8 mouse cellular contexts compared by ENCODE assay signal in genomic region chr2:180456705-180457104, GRCm38 (mm10). TPM values are rescaled to one million over a fixed set of nuclear protein-coding genes. Genes with fewer than 3 reads are reported as not detected.
A peak's percentile ranks its signal among the peaks of the same experiment; 100 is the strongest.
DNase-seq lines count a peak whose midpoint lies in the region; ATAC-seq lines count a peak whose summit lies in the region.

No protein-coding gene starts in this region.

- DNase-seq in kidney, adult 11 months: no peak
- peak; percentile 43 for DNase-seq in embryo, embryonic 10 days (ENCODE audit: low spot score)
- DNase-seq in midbrain, embryonic 14.5 days: peak; percentile 57
- DNase-seq in frontal cortex, postnatal 25 days (ENCODE audit: low spot score in 2 of 2): no peak
- no peak for DNase-seq in ovary, postnatal 14 days (ENCODE audit: low spot score)
- no peak for DNase-seq in spleen, postnatal 36 days (ENCODE audit: low spot score in 2 of 2)

- under 1% methylated on average over 28 of the region's 28 CpGs for WGBS in kidney, embryonic 16.5 days
- WGBS in hindbrain, embryonic 16.5 days: under 1% methylated on average over 23 of the region's 28 CpGs
- 0% methylated on average over 26 of the region's 28 CpGs for WGBS in midbrain, embryonic 14.5 days

- peak overlapping the region; percentile 51; the same call in 1 of the 2 replicates for H3K9ac ChIP-seq in kidney, embryonic 16.5 days (replicated peaks; ENCODE audit: low read length)
- H3K9ac ChIP-seq in hindbrain, embryonic 16.5 days (ENCODE audit: low read depth, low read length): peak overlapping the region; percentile 65
- peak overlapping the region; percentile 45; the same call in 1 of the 2 replicates for H3K9ac ChIP-seq in midbrain, embryonic 14.5 days (replicated peaks; ENCODE audit: low read length)

- H3K9me3 ChIP-seq in kidney, embryonic 16.5 days (ENCODE audit: low read length): no peaks in the 10 kb centered on the region
- H3K9me3 ChIP-seq in hindbrain, embryonic 16.5 days (ENCODE audit: control insufficient read depth, low read length): no peaks in the 10 kb centered on the region
- H3K9me3 ChIP-seq in midbrain, embryonic 14.5 days (ENCODE audit: control insufficient read depth, low read length): no peaks in the 10 kb centered on the region

- H3K27me3 ChIP-seq in kidney, embryonic 16.5 days (ENCODE audit: insufficient read depth, low read length): peaks cover 24% of the 10 kb centered on the region
- peaks cover 19% of the 10 kb centered on the region; the same call in 1 of the 2 replicates for H3K27me3 ChIP-seq in hindbrain, embryonic 16.5 days (replicated peaks; ENCODE audit: control insufficient read depth, insufficient read depth, low read length)
- peaks cover 22% of the 10 kb centered on the region; the same call in 1 of the 2 replicates for H3K27me3 ChIP-seq in midbrain, embryonic 14.5 days (ENCODE audit: control insufficient read depth, insufficient read depth, low read length)

- H3K36me3 ChIP-seq in kidney, embryonic 16.5 days (ENCODE audit: insufficient read depth, low read length): no peaks in the 10 kb centered on the region
- no peaks in the 10 kb centered on the region for H3K36me3 ChIP-seq in hindbrain, embryonic 16.5 days (ENCODE audit: control insufficient read depth, insufficient read depth, low read length)
- H3K36me3 ChIP-seq in midbrain, embryonic 14.5 days (ENCODE audit: control insufficient read depth, insufficient read depth, low read length): no peaks in the 10 kb centered on the region

- ATAC-seq in kidney, embryonic 16.5 days (ENCODE audit: low FRiP score, low TSS enrichment): no peak
- no peak; the same call in 1 of the 2 replicates for ATAC-seq in hindbrain, embryonic 16.5 days
- ATAC-seq in midbrain, embryonic 14.5 days (ENCODE audit: low FRiP score, low TSS enrichment): no peak; the same call in 1 of the 2 replicates

- peak overlapping the region; percentile 98 for H3K4me2 ChIP-seq in kidney, embryonic 16.5 days (replicated peaks; ENCODE audit: low read depth, low read length)
- peak overlapping the region; percentile 95 for H3K4me2 ChIP-seq in hindbrain, embryonic 16.5 days (ENCODE audit: low read length)
- peak overlapping the region; percentile 97 for H3K4me2 ChIP-seq in midbrain, embryonic 14.5 days (ENCODE audit: low read length)

- H3K4me3 ChIP-seq in kidney, embryonic 16.5 days (ENCODE audit: low read length): peak overlapping the region; percentile 59
- H3K4me3 ChIP-seq in hindbrain, embryonic 16.5 days (ENCODE audit: low read length): peak overlapping the region; percentile 64
- peak overlapping the region; percentile 52 for H3K4me3 ChIP-seq in midbrain, embryonic 14.5 days (replicated peaks; ENCODE audit: low read depth, low read length)

- H3K27ac ChIP-seq in kidney, embryonic 16.5 days (ENCODE audit: low read length): no peak overlapping the region
- H3K27ac ChIP-seq in hindbrain, embryonic 16.5 days (ENCODE audit: low read depth, low read length): peak overlapping the region; percentile 40; the same call in 1 of the 2 replicates
- H3K27ac ChIP-seq in midbrain, embryonic 14.5 days (replicated peaks; ENCODE audit: low read depth, low read length): no peak overlapping the region

- H3K4me1 ChIP-seq in kidney, embryonic 16.5 days (ENCODE audit: insufficient read depth, low read length): peaks cover 13% of the 10 kb centered on the region
- H3K4me1 ChIP-seq in hindbrain, embryonic 16.5 days (ENCODE audit: control insufficient read depth, insufficient read depth, low read depth, low read length): peaks cover 12% of the 10 kb centered on the region
- H3K4me1 ChIP-seq in midbrain, embryonic 14.5 days (ENCODE audit: control insufficient read depth, insufficient read depth, low read length): peaks cover 12% of the 10 kb centered on the region

RNA-seq across cellular contexts. Expression of gene Slco4a1, which starts 0.7 kb away (rescaled TPM):
- polyA plus RNA-seq in kidney, embryonic 16.5 days (2015; fragmentation: Nextera tagmentation; extraction: Ambion mirVana): 3.2 and 3.3 TPM in 2 replicates
- 2.7 and 3.0 TPM in 2 replicates for polyA plus RNA-seq in hindbrain, embryonic 16.5 days (2015; fragmentation: Nextera tagmentation; extraction: Ambion mirVana)
- polyA plus RNA-seq in midbrain, embryonic 14.5 days (2014; fragmentation: Nextera tagmentation; extraction: Ambion mirVana): 1.0 and 1.1 TPM in 2 replicates

RNA-seq across cellular contexts. Expression of gene Ntsr1, which starts 43.1 kb away (rescaled TPM):
- 7.4 and 10.2 TPM in 2 replicates for polyA plus RNA-seq in kidney, embryonic 16.5 days (2015; fragmentation: Nextera tagmentation; extraction: Ambion mirVana)
- polyA plus RNA-seq in hindbrain, embryonic 16.5 days (2015; fragmentation: Nextera tagmentation; extraction: Ambion mirVana): 3.6 and 4.1 TPM in 2 replicates
- 0.89 and 1.3 TPM in 2 replicates for polyA plus RNA-seq in midbrain, embryonic 14.5 days (2014; fragmentation: Nextera tagmentation; extraction: Ambion mirVana)

Comparison
In these comparisons a context has a peak if more than half of its experiments do, and no peak if none do; other contexts are left out.
1. DNase-seq: peak in embryo, embryonic 10 days (single experiment) and midbrain, embryonic 14.5 days (single experiment); none in kidney, adult 11 months (single experiment), frontal cortex, postnatal 25 days (0 of 2), ovary, postnatal 14 days (single experiment) and spleen, postnatal 36 days (0 of 2).
2. Peak in every context shown above with its lines, with median percentiles within 50 percentile points of each other: H3K4me2 ChIP-seq, H3K4me3 ChIP-seq and H3K9ac ChIP-seq.